Mouse (Mus musculus): ENCODE data around the gene Ddx59. TPM values are rescaled to one million over a fixed set of nuclear protein-coding genes. Genes with fewer than 3 reads are reported as not detected.

Gene Ddx59
- polyA plus RNA-seq, 1 experiment from 2014 or later, result 12.5 TPM

- 79% methylated on average over 5 of the region's 5 CpGs for WGBS
- H3K9ac ChIP-seq, result no peak overlapping the region
- no peaks in the 10 kb centered on the region for H3K4me1 ChIP-seq
- no peaks in the 10 kb centered on the region for H3K36me3 ChIP-seq
- H3K9me3 ChIP-seq, result no peaks in the 10 kb centered on the region
- no peak for ATAC-seq (ENCODE audit: insufficient read depth, low FRiP score, low read depth)
- no peak overlapping the region for H3K4me2 ChIP-seq
- no peak overlapping the region for H3K27ac ChIP-seq
- H3K4me3 ChIP-seq (replicated peaks), result no peak overlapping the region
- no peaks in the 10 kb centered on the region for H3K27me3 ChIP-seq (replicated peaks)
Measured at GRCm38 (mm10) chr1:136452421-136452820, 37.4 kb downstream of the Ddx59 start.

- Histone ChIP-seq H3K27me3 (replicated peaks) (no peaks in the 10 kb centered on the region), H3K4me3 (replicated peaks) (no peak overlapping the region), H3K9me3 (no peaks in the 10 kb centered on the region), H3K4me1 (no peaks in the 10 kb centered on the region), H3K9ac (no peak overlapping the region), H3K27ac (no peak overlapping the region), H3K4me2 (no peak overlapping the region), H3K36me3 (no peaks in the 10 kb centered on the region)
- ATAC-seq (ENCODE audit: insufficient read depth, low FRiP score, low read depth), result no peak
- WGBS, result 72% methylated on average over 17 of the region's 17 CpGs
Measured at GRCm38 (mm10) chr1:136455756-136456585, 40.9 kb downstream of the Ddx59 start.

- Histone ChIP-seq H3K4me2 (no peak overlapping the region), H3K27me3 (replicated peaks) (no peaks in the 10 kb centered on the region), H3K9ac (no peak overlapping the region), H3K4me1 (no peaks in the 10 kb centered on the region), H3K9me3 (no peaks in the 10 kb centered on the region), H3K27ac (no peak overlapping the region), H3K36me3 (no peaks in the 10 kb centered on the region), H3K4me3 (replicated peaks) (no peak overlapping the region)
- ATAC-seq (ENCODE audit: insufficient read depth, low FRiP score, low read depth), result no peak
- 81% methylated on average over 6 of the region's 6 CpGs for WGBS
Measured at GRCm38 (mm10) chr1:136456741-136457140, 41.7 kb downstream of the Ddx59 start.

GRCm38 (mm10) chr1:136457403-136457802 lies 42.3 kb downstream of the Ddx59 start:
- Histone ChIP-seq H3K36me3 (no peaks in the 10 kb centered on the region), H3K9ac (no peak overlapping the region), H3K9me3 (no peaks in the 10 kb centered on the region), H3K4me1 (no peaks in the 10 kb centered on the region), H3K4me2 (no peak overlapping the region), H3K27me3 (replicated peaks) (no peaks in the 10 kb centered on the region), H3K4me3 (replicated peaks) (no peak overlapping the region), H3K27ac (no peak overlapping the region)
- no peak for ATAC-seq (ENCODE audit: insufficient read depth, low FRiP score, low read depth)
- WGBS, result 76% methylated on average over 4 of the region's 4 CpGs

- H3K4me2 ChIP-seq, result no peak overlapping the region
- WGBS, result 29% methylated on average over 9 of the region's 9 CpGs
- H3K9me3 ChIP-seq, result no peaks in the 10 kb centered on the region
- H3K4me1 ChIP-seq, result no peaks in the 10 kb centered on the region
- H3K36me3 ChIP-seq, result no peaks in the 10 kb centered on the region
- no peak for ATAC-seq (ENCODE audit: insufficient read depth, low FRiP score, low read depth)
- H3K9ac ChIP-seq, result no peak overlapping the region
- H3K4me3 ChIP-seq (replicated peaks), result no peak overlapping the region
- no peak overlapping the region for H3K27ac ChIP-seq
- H3K27me3 ChIP-seq (replicated peaks), result no peaks in the 10 kb centered on the region
Measured at GRCm38 (mm10) chr1:136458691-136459245, 43.7 kb downstream of the Ddx59 start.

- no peak overlapping the region for H3K4me2 ChIP-seq
- H3K27ac ChIP-seq, result no peak overlapping the region
- no peaks in the 10 kb centered on the region for H3K27me3 ChIP-seq (replicated peaks)
- no peaks in the 10 kb centered on the region for H3K36me3 ChIP-seq
- H3K4me1 ChIP-seq, result no peaks in the 10 kb centered on the region
- no peak overlapping the region for H3K4me3 ChIP-seq (replicated peaks)
- ATAC-seq (ENCODE audit: insufficient read depth, low FRiP score, low read depth), result no peak
- H3K9ac ChIP-seq, result no peak overlapping the region
- WGBS, result 53% methylated on average over 10 of the region's 10 CpGs
- H3K9me3 ChIP-seq, result no peaks in the 10 kb centered on the region
Measured at GRCm38 (mm10) chr1:136462443-136462842, 47.4 kb downstream of the Ddx59 start.

GRCm38 (mm10) chr1:136465168-136465567 lies 50.1 kb downstream of the Ddx59 start:
- ATAC-seq (ENCODE audit: insufficient read depth, low FRiP score, low read depth), result no peak
- Histone ChIP-seq H3K4me3 (replicated peaks) (no peak overlapping the region), H3K4me1 (no peaks in the 10 kb centered on the region), H3K36me3 (peaks cover 11% of the 10 kb centered on the region), H3K4me2 (no peak overlapping the region), H3K27ac (no peak overlapping the region), H3K9ac (no peak overlapping the region), H3K9me3 (no peaks in the 10 kb centered on the region), H3K27me3 (replicated peaks) (no peaks in the 10 kb centered on the region)

GRCm38 (mm10) chr1:136466143-136466811 lies 51.2 kb downstream of the Ddx59 start, which contains the start of gene Kif14:
Gene Kif14, plus strand, starts transcription at chr1:136466343.
- ATAC-seq (ENCODE audit: insufficient read depth, low FRiP score, low read depth), result peak; percentile 100

GRCm38 (mm10) chr1:136469408-136469807 lies 54.3 kb downstream of the Ddx59 start:
- Histone ChIP-seq H3K9me3 (no peaks in the 10 kb centered on the region), H3K9ac (no peak overlapping the region), H3K36me3 (peaks cover 19% of the 10 kb centered on the region), H3K4me2 (no peak overlapping the region), H3K4me1 (no peaks in the 10 kb centered on the region), H3K4me3 (replicated peaks) (no peak overlapping the region), H3K27me3 (replicated peaks) (no peaks in the 10 kb centered on the region), H3K27ac (no peak overlapping the region)
- WGBS, result 82% methylated on average over 4 of the region's 4 CpGs
- ATAC-seq (ENCODE audit: insufficient read depth, low FRiP score, low read depth), result no peak

More at GRCm38 (mm10) chr1:136466143-136466811, 51.2 kb downstream of the Ddx59 start, which contains the start of gene Kif14:
- no peaks in the 10 kb centered on the region for H3K4me1 ChIP-seq
- peak within 1 kb of the TSS; percentile 98 for H3K4me2 ChIP-seq
- H3K27ac ChIP-seq, result 0 out of 2 replicates have a peak within 1 kb of the TSS, but pooled peaks have one; percentile 38
- H3K9me3 ChIP-seq, result no peaks in the 10 kb centered on the region
- peak within 1 kb of the TSS; percentile 35; the same call in 1 of the 2 replicates for H3K9ac ChIP-seq
- whole genome bisulfite sequencing, result under 1% methylated on average over 52 of the region's 52 CpGs
- H3K27me3 ChIP-seq (replicated peaks), result no peaks in the 10 kb centered on the region
- H3K4me3 ChIP-seq (replicated peaks), result peak within 1 kb of the TSS; percentile 76
- peaks cover 11% of the 10 kb centered on the region for H3K36me3 ChIP-seq

GRCm38 (mm10) chr1:136470471-136470870 lies 55.4 kb downstream of the Ddx59 start:
- WGBS, result 29% methylated on average over 6 of the region's 6 CpGs
- Histone ChIP-seq H3K9ac (no peak overlapping the region), H3K36me3 (peaks cover 19% of the 10 kb centered on the region), H3K4me1 (no peaks in the 10 kb centered on the region), H3K27me3 (replicated peaks) (no peaks in the 10 kb centered on the region), H3K4me2 (no peak overlapping the region), H3K27ac (no peak overlapping the region), H3K4me3 (replicated peaks) (no peak overlapping the region), H3K9me3 (no peaks in the 10 kb centered on the region)
- no peak for ATAC-seq (ENCODE audit: insufficient read depth, low FRiP score, low read depth)
